Mouse (Mus musculus) bone marrow macrophage, adult 2 months (primary cell): ENCODE results near the gene Diaph3.

Source experiments
- CTCF ChIP-seq: IDR thresholded peaks from 2 replicates; pipeline ENCODE4 v1.5.1; 2012; ENCODE audit warnings: low read depth, mild to moderate bottlenecking, low read length, moderate library complexity
- POLR2A ChIP-seq: IDR thresholded peaks from 2 replicates; pipeline ENCODE4 v1.6.1; 2012; ENCODE audit warnings: mild to moderate bottlenecking, low read depth, low read length, borderline replicate concordance

- TF ChIP-seq POLR2A: no peak
- no peak for TF ChIP-seq CTCF
Measured at GRCm38 (mm10) chr14:86677015-86677414, 464.0 kb downstream of the Diaph3 start.
